Mouse (Mus musculus) cortical plate, adult 2 months (tissue): ENCODE results near the gene Igsf23.

Source experiments
- CTCF ChIP-seq: fragments of 200-500 bp; IDR thresholded peaks from 2 replicates; pipeline ENCODE4 v1.5.1; 2011; ENCODE audit warnings: mild to moderate bottlenecking, control low read depth, low read length; ENCODE audit not compliant: insufficient read depth; ENCODE audit errors: extremely low read depth
- POLR2A ChIP-seq: fragments of 200-500 bp; IDR thresholded peaks from 2 replicates; pipeline ENCODE4 v1.6.1; 2011; ENCODE audit warnings: mild to moderate bottlenecking, low read length, control low read depth; ENCODE audit not compliant: insufficient read depth; ENCODE audit errors: extremely low read depth

GRCm38 (mm10) chr7:19962423-19962822 lies 11.9 kb upstream of the Igsf23 start:
- TF ChIP-seq CTCF = no peak
- no peak for TF ChIP-seq POLR2A
